Mouse (Mus musculus) stomach, embryonic 15.5 days (tissue): Measurements from ENCODE around the gene Taar4. TPM values are rescaled to one million over a fixed set of nuclear protein-coding genes. Genes with fewer than 3 reads are reported as not detected.

Experiments used
- polyA plus RNA-seq: library from polyadenylated mRNA; unstranded; fragments of >200 nt; fragmentation: Nextera tagmentation; extraction: Ambion mirVana; gene quantifications from 2 replicates; pipeline ENCODE4 v1.2.1, GENCODE M21; 2015

Gene Taar4
- polyA plus RNA-seq, 1 experiment from 2014 or later, result not detected

Other genes with a start within 250 kb of the Taar4 start
- 150 and 170 TPM in 2 replicates for gene Rps12, start 173.2 kb upstream of the Taar4 start, polyA plus RNA-seq
- 14.8 and 19.8 TPM in 2 replicates for gene Slc18b1, start 163.5 kb upstream of the Taar4 start, polyA plus RNA-seq
- 0.41 and 0.67 TPM in 2 replicates for gene Vnn3, start 109.0 kb upstream of the Taar4 start, polyA plus RNA-seq
- 3.0 and 4.1 TPM in 2 replicates for gene Vnn1, start 65.8 kb upstream of the Taar4 start, polyA plus RNA-seq
- not detected in 2 replicates for gene Taar1, start 40.1 kb upstream of the Taar4 start, polyA plus RNA-seq
- gene Taar2, start 21.9 kb upstream of the Taar4 start, polyA plus RNA-seq, result not detected in 2 replicates
- not detected in 2 replicates for gene Taar3, start 10.9 kb upstream of the Taar4 start, polyA plus RNA-seq
- not detected in 2 replicates for gene Taar5, start 10.2 kb downstream of the Taar4 start, polyA plus RNA-seq
- gene Taar6, start 25.2 kb downstream of the Taar4 start, polyA plus RNA-seq, result not detected in 2 replicates
- not detected in 2 replicates for gene Taar7a, start 33.0 kb downstream of the Taar4 start, polyA plus RNA-seq
- gene Taar7b, start 39.4 kb downstream of the Taar4 start, polyA plus RNA-seq, result not detected in 2 replicates
- not detected in 2 replicates for gene Taar7d, start 66.7 kb downstream of the Taar4 start, polyA plus RNA-seq
- gene Taar7e, start 77.1 kb downstream of the Taar4 start, polyA plus RNA-seq, result not detected in 2 replicates
- gene Taar7f, start 89.0 kb downstream of the Taar4 start, polyA plus RNA-seq, result not detected in 2 replicates
- not detected in 2 replicates for gene Taar8a, start 116.0 kb downstream of the Taar4 start, polyA plus RNA-seq
- not detected in 2 replicates for gene Taar8b, start 131.8 kb downstream of the Taar4 start, polyA plus RNA-seq
- not detected in 2 replicates for gene Taar8c, start 141.4 kb downstream of the Taar4 start, polyA plus RNA-seq
- gene Taar9, start 149.0 kb downstream of the Taar4 start, polyA plus RNA-seq, result 0.13 TPM in 1 of 2 replicates, not detected in the other
- gene Stx7, start 188.8 kb downstream of the Taar4 start, polyA plus RNA-seq, result 87.8 and 91.1 TPM in 2 replicates